Mouse (Mus musculus) embryonic stem cell, embryonic (primary cell): ENCODE results near the gene Gm10840.

Experiments used
- CTCF ChIA-PET, 4 experiments: fragments of 300-600 bp in 2 of 4; fragments of 350-600 bp in 2 of 4; sonication (Branson Sonifier 250); formaldehyde crosslinking; loops; one replicate each; lab custom pipeline; 2022; ENCODE audit warnings: inconsistent platforms in 2 of 4; lab: Charles Lee
- POLR2A ChIA-PET, 4 experiments: fragments of 300-600 bp in 2 of 4; fragments of 350-600 bp in 2 of 4; sonication (Branson Sonifier 250); formaldehyde crosslinking; loops; one replicate each; lab custom pipeline; 2022; ENCODE audit warnings: antibody characterized with exemption in 4 of 4, inconsistent platforms in 1 of 4; lab: Charles Lee

Gene Gm10840

DNA sequence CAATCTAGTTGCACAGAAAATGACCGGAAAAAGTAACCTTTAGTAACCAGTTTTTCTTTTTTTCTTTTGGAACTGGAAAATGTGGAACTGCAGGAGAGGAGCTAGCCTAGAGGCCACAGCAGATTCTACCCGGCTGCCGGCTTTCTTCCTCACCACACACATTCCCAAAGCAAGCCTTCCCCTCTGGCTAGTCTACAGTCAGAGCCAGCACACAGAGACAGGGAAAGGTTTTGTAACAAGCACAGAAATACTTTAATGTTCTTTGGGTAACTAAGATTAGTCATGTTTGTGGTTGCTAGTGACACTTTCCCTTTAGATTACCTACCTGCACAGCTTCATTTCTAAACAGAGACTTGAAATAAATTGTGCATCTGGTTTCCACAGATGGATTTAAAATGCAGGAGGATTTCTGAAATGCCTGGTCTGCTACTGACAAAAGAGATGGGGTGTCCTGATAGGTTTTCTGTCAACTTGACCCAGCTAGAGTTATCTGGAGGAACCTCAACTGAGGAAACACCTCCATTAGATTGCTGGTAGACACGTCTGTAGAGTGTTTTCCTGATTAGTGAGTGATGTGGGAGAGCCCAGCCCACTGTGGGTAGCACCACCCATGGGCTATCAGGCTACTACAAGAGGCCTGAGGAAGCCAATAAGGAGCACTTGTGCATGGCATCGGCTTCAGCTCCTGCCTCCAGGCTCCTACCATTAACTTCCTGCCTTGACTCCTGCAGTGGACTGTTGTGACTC is 17.6 kb downstream of the Gm10840 start:
- POLR2A ChIA-PET, result interaction anchor here in 2 of 4 experiments (1.0 to 3.7 kb wide), 7 partner anchors 9 to 38 kb away, joined by 3 to 15 read pairs (median 5); partner anchors contain the start of genes Ccdc47 (in 1 of the 2) and Ddx42 (in 1 of the 2)
- CTCF ChIA-PET, result interaction anchor here in 1 of 4 experiments (0.7 kb wide), 1 partner anchor 40 kb away, joined by 8 read pairs; no protein-coding TSS in a partner anchor

DNA sequence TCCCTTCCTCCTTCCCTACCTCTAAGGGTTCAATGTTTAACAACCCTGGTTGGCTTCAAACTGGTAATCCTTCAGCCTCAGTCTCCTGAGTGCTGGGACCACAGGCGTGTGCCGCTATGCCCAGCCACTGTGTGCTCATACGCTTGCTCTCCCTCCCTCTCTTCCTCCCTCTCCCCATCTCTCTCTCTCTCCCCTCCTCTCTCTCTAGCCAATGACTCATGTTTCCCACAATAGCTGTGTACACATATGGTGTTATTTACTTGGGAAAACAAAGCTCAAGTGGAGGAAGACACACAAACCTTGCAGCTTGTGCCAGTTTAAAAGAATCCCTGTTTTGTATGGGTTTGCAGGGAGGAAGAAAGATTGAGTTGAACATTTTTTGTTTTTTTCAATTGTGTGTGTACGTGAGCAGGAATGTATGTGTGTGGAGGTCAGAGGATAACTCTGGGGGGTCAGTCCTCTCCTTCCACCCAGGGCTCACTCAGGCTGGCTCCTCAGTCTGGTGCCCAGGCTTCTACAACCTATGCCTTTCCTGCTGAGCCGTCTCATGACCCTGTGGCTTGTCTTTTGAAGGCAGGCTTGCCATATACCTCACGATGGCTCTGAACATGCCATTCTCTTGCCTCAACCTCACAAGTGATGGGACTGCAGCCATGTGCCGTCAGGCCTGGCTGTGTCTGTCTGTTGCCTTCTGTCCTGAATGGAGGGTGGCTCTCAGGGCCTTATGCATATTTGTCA is 19.2 kb downstream of the Gm10840 start:
- CTCF ChIA-PET, result interaction anchor here in 1 of 4 experiments (0.5 kb wide), 1 partner anchor 147 kb away, joined by 3 read pairs; no protein-coding TSS in a partner anchor
- POLR2A ChIA-PET, result interaction anchor here in 2 of 4 experiments (1.1 to 3.7 kb wide), 5 partner anchors 10 to 37 kb away, joined by 3 to 15 read pairs (median 5); partner anchors contain the start of genes Ccdc47 (in 1 of the 2) and Ddx42 (in 1 of the 2)

DNA sequence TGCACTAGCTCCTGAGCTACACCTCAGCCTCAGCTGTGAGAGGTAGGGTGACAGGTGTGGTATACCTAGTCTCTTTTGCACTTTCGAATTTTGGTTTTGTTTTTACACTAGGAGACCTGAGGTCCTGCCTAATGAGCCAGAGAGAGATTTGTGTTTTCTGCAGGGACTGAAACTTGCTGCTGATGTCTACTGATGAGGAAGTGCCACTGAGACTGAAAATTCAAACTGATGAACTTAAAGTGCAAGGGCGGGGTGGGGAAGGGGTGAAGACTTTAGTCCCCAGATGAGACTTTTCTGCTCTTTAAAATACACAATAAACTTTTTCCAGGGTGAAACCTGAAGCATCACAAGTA is 19.8 kb downstream of the Gm10840 start:
- ChIA-PET POLR2A (interaction anchor here in 2 of 4 experiments (1.1 to 3.7 kb wide), 3 partner anchors 9 to 13 kb away, joined by 5 to 15 read pairs (median 10); no protein-coding TSS in a partner anchor), CTCF (interaction anchor here in 1 of 4 experiments (0.5 kb wide), 1 partner anchor 147 kb away, joined by 3 read pairs; no protein-coding TSS in a partner anchor)

DNA sequence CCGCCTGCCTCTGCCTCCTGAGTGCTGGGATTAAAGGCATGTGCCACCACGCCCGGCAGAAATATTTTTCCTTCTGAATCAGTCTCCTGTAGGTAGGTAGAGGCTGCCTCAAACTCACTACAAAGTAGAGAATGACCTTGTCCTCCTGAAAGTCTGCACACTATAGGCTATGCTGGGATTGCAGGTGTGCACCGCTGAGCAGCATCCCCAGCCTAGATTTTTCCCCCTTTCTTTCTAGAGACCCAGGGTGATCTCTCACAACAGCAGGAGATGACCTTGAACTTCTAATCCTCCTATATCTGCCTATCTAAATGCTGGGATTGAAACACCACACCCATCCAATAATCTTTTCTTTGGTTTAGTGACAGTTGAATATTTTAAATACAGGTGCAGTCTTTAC is 26.7 kb downstream of the Gm10840 start:
- ChIA-PET CTCF (interaction anchor here in 1 of 4 experiments (0.7 kb wide), 1 partner anchor 24 kb away, joined by 7 read pairs; no protein-coding TSS in a partner anchor), POLR2A (interaction anchor here in 2 of 4 experiments (0.7 to 1.4 kb wide), 4 partner anchors 10 to 70 kb away, joined by 3 to 6 read pairs (median 4); partner anchors contain the start of gene Ccdc47 (in 1 of the 2))

DNA sequence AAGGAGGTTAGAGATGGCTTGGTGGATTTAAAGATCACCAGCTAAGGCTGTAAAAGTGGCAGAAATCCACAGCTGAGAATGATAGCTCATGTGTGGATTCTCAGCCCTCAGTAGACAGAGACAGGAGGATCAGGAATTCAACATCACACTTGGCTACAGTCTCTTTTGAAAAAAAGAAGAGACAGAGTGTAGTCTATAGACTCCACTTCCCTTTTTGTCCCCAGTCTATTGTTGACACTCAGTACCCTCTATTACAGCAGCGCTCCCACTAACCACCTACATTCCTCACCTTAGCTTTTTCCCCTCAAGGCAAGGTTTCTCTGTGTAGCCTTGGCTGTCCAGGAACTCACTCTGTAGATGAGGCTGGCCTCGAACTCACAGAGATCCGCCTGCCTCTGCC is 31.1 kb downstream of the Gm10840 start:
- CTCF ChIA-PET, result no interaction called here

DNA sequence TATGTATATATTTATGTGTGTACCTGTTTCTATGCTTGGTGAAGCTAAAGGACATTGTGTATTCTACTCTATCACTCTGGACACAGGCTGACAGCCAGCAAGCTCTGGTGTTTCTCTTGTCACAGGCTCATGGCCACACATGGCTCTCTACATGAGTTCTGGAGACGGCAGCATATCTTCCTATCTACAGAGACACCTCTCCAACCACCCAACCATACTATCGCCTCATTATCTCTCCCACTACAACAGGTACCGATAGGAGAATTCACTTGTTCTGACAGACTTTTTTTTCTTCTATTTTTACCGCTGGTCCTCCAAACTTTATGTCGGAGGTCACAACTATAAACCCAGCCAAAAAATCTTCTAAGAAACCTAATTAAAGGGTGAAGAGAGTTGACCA is 31.6 kb downstream of the Gm10840 start:
- POLR2A ChIA-PET, result interaction anchor here in 2 of 4 experiments (1.0 to 4.6 kb wide), 5 partner anchors 23 to 108 kb away, joined by 4 to 67 read pairs (median 11); partner anchors contain the start of genes Ccdc47 (in 2 of the 2), Map3k3 (in 2 of the 2), Ddx42 (in 1 of the 2) and Ftsj3 (in 1 of the 2)
- CTCF ChIA-PET, result no interaction called here

More for the DNA sequence above, 31.1 kb downstream of the Gm10840 start:
- POLR2A ChIA-PET, result interaction anchor here in 2 of 4 experiments (1.0 to 4.6 kb wide), 4 partner anchors 24 to 107 kb away, joined by 4 to 67 read pairs (median 20); partner anchors contain the start of genes Ccdc47 (in 2 of the 2), Ddx42 (in 1 of the 2), Ftsj3 (in 1 of the 2) and Map3k3 (in 1 of the 2)

DNA sequence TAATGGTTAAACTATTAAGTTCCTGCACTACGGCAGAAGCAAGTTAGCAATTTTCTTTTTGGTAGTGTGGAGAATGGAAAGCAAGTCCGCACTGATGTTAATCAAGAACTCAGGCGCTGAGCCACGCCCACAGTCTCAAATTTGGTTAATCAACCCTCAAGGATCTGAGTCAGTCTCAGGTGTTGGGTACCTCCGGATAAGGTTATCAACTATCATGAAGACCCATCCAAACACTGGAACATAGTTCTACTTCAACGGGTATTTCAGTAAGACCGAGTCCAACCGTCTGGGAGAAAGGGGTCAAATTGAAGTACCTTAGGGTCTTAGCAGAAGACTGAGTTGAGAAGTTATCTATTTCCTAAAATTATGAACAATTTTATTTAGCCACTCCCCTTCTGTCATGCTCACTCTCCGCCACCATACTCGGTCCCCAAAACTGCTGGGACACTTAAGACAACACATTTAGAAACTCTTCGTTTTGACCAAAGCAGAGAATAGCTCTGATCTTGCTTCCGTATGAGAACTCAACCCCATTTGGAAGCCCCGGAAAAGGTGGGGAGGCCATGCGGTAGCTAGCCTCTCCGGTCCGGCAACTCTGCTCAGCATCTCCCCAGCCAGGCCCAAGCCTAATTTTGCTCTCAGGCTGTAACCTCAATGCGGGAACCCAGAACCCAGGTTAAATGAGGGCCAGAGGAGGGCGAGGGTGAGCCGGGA is 32.2 kb downstream of the Gm10840 start:
- ChIA-PET POLR2A (interaction anchor here (0.6 to 4.6 kb wide), 92 partner anchors 8 to 904 kb away, joined by 3 to 144 read pairs (median 6); partner anchors contain the start of genes Ccdc47 (in 4 of the 4), Ddx42 (in 4 of the 4), Gm10840 (in 3 of the 4) and Limd2 (in 3 of the 4)), CTCF (interaction anchor here in 1 of 4 experiments (0.8 to 1.6 kb wide), 8 partner anchors 9 to 420 kb away, joined by 3 to 8 read pairs (median 4); partner anchors contain the start of genes Strada, Tcam1 and Tex2)

DNA sequence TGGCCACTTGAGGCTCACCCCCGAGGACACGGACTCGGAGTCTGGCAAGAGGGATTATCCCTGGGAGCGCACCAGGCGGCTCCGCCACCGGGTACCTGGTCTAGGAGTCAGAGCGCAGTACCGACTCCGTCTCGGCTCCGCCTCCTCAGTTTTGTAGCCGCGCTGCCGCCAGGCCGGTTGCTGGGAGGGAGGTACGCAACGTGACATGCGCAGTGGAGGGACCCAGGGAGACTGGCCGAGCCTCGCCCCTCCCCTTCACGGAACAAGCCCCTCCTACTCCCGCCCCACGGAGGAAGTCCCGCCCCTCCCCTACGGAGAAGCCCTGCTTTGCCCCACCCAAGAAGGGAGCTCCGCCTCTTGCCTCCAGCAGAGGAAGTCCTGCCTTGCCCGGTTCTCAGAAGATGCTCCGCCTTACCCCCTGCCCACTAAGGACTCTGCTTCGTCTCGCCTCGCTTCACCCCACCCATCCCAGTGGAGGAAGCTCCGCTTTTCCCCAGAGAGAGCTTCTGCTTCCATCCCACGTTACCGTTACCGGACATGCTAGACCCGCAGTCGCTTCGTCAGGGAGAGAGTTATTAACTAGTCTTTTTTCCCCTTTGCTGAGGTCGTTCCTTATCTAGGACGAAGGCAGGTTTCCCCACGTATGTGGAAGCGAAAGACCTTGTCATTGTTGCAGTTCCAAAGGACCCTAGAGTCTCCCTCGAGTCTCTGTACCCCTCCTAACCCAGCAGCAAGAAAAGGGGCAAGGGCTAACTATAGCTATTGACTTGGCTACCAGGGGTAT is 32.9 kb downstream of the Gm10840 start:
- CTCF ChIA-PET, result interaction anchor here (0.6 to 1.7 kb wide), 28 partner anchors 8 to 1988 kb away, joined by 3 to 8 read pairs (median 4); partner anchors contain the start of genes Ccdc47 (in 1 of the 4), Dcaf7 (in 1 of the 4), Scn4a (in 1 of the 4) and Strada (in 1 of the 4)
- POLR2A ChIA-PET, result interaction anchor here (0.5 to 4.6 kb wide), 158 partner anchors 8 to 1891 kb away, joined by 3 to 144 read pairs (median 4); partner anchors contain the start of genes Ccdc47 (in 4 of the 4), Ddx42 (in 4 of the 4), Gm10840 (in 3 of the 4) and Limd2 (in 3 of the 4)

DNA sequence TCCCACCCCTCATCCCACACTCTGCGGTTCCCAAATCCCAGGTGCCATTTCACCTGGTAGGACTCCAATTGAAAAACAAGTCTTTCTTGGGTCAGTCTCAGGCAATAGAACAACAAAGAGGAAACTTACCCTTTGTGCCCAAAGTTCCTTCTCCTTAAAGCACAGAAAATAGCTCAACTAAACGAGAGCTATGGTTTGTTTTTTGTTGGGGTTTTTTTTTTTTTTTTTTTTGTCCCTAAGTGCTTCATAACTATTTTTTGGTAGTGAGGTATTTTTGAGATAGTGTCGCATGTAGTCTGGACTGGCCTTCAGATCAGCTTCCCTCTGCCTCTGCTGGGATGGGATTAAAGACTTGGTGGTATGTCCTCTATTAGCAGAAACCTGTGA is 33.5 kb downstream of the Gm10840 start:
- ChIA-PET POLR2A (interaction anchor here (0.5 to 4.6 kb wide), 151 partner anchors 8 to 1891 kb away, joined by 3 to 144 read pairs (median 4); partner anchors contain the start of genes Ccdc47 (in 4 of the 4), Ddx42 (in 4 of the 4), Map3k3 (in 3 of the 4) and Strada (in 3 of the 4)), CTCF (interaction anchor here (0.6 to 1.7 kb wide), 28 partner anchors 11 to 1988 kb away, joined by 3 to 8 read pairs (median 4); partner anchors contain the start of genes Ccdc47 (in 1 of the 4), Dcaf7 (in 1 of the 4), Scn4a (in 1 of the 4) and Tcam1 (in 1 of the 4))

DNA sequence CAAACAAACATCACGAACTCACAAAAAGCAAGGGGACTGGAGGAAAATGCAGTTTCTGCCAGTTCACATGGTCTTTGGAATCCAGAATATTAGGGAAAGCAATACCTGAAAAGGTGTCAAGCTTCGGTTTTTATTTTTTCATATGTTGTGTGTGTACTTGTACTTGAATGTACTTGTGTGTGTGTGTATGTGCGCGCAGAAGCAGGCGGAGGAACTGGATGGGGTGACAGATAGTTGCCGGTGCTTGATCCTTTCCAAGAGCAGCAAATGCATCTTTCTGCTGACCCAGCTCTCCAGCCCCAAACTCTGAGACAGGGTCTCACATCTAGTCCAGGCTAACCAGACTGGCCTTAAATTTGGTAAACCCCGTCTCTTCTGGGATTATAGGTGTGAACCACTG is 34.2 kb downstream of the Gm10840 start:
- ChIA-PET POLR2A (interaction anchor here in 3 of 4 experiments (0.5 to 4.6 kb wide), 15 partner anchors 10 to 525 kb away, joined by 3 to 144 read pairs (median 19); partner anchors contain the start of genes Ccdc47 (in 3 of the 3), Ddx42 (in 3 of the 3), Gm10840 (in 2 of the 3) and Limd2 (in 2 of the 3)), CTCF (interaction anchor here in 2 of 4 experiments (0.7 to 1.7 kb wide), 3 partner anchors 16 to 1057 kb away, joined by 3 to 8 read pairs (median 5); no protein-coding TSS in a partner anchor)

DNA sequence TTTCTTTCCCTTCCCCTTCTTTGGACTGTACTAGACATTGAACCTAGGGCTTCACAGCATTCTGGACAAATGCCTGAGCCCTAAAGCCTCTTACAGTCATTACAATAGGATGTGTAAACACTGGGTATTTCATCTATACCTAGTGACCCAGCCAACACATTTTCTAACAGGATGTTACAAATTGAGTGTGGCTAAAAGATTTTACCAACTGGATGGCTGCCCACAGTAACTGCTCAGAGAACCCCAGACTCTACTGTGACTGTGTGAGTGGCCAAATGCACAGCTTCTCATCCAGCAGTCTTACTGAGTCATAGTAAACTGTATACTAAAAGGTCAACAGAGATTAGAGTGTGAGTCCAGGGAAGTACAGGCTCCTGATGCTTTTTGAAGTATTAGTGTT is 34.7 kb downstream of the Gm10840 start:
- ChIA-PET POLR2A (interaction anchor here in 3 of 4 experiments (0.7 to 4.6 kb wide), 9 partner anchors 9 to 170 kb away, joined by 3 to 144 read pairs (median 26); partner anchors contain the start of genes Ccdc47 (in 3 of the 3), Ddx42 (in 3 of the 3), Ftsj3 (in 1 of the 3) and Gm10840 (in 1 of the 3)), CTCF (no interaction called here)

DNA sequence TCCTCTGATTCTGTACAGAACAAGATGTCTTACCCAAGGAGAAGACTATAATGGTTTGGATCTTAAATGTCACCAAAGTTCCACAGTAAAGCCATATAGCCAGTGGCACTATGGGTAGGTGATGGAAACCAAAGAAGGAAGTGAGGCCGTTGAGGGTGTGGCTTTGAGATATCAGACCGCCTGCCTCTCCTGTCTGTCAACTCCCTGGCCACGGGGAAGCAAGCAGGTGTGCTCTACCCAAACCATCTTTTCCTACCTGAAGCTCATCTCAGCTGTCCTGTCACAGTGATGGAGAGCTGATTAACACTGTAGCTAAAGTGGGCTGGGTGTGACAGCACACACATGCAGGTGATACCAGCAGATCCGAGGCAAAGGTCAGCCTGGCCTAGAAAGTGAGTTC is 37.6 kb downstream of the Gm10840 start:
- ChIA-PET POLR2A (interaction anchor here in 2 of 4 experiments (1.0 to 2.0 kb wide), 4 partner anchors 11 to 21 kb away, joined by 3 to 6 read pairs (median 4); partner anchors contain the start of genes Ccdc47 (in 2 of the 2) and Ddx42 (in 1 of the 2)), CTCF (no interaction called here)

DNA sequence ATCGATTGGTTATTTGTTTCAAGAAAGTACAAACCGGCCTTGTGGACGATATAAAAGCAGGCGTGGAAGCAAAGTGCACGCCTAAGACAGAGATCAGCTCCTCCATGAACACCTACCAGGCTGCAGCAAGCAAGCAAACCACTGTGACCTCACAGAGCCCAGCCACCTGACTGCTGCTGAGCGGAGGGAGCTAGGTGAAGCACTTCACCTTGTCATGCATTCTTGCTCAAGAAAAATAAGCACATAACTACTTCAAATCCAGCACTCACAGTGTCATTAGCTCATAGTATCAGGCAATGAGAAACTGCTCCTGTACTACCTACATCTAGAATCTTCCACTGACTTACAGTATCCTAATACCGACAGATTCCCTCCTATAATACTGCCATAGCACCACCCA is 39.3 kb downstream of the Gm10840 start:
- POLR2A ChIA-PET, result interaction anchor here in 2 of 4 experiments (1.3 to 2.0 kb wide), 2 partner anchors 11 to 16 kb away, joined by 4 to 6 read pairs; partner anchors contain the start of genes Ccdc47 (in 1 of the 2) and Ddx42 (in 1 of the 2)
- CTCF ChIA-PET, result interaction anchor here in 1 of 4 experiments (0.6 kb wide), 1 partner anchor 10 kb away, joined by 3 read pairs; no protein-coding TSS in a partner anchor

DNA sequence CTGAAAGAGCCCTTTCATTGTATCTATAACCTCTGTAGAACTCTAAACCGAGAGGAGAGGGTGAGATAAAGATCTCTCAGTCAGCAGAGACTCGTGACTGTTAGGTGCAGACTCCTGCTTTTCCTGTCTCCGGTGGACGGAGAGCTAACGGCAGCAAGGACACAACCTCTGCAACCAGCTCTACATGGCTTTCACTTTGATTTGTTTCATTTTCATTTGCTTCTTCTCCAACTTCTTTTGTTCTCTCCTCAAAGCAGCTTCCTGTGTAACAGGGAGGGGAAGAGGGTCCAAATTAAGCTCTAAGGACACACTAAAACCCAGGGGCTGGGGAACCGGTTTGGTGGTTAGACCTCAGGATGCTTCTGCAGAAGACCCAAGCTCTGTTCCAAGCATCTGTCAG is 40.1 kb downstream of the Gm10840 start:
- ChIA-PET CTCF (interaction anchor here in 3 of 4 experiments (0.6 to 1.3 kb wide), 3 partner anchors 10 to 290 kb away, joined by 3 to 5 read pairs (median 4); no protein-coding TSS in a partner anchor), POLR2A (interaction anchor here in 2 of 4 experiments (1.0 to 2.9 kb wide), 5 partner anchors 10 to 16 kb away, joined by 3 to 19 read pairs (median 4); partner anchors contain the start of genes Ccdc47 (in 1 of the 2) and Ddx42 (in 1 of the 2))
